Mouse (Mus musculus): ENCODE data around the gene Igfn1. TPM values are rescaled to one million over a fixed set of nuclear protein-coding genes. Genes with fewer than 3 reads are reported as not detected.

Igfn1 gene
- total RNA-seq (2015; ENCODE audit: low replicate concordance) (not detected in 2 replicates), total RNA-seq (2017; ENCODE audit: low replicate concordance) (not detected in 2 replicates)

- ATAC-seq (replicated peaks; ENCODE audit: low FRiP score, poor library complexity, severe bottlenecking): no peak
Measured at GRCm38 (mm10) chr1:136006292-136006748, at the start of gene Igfn1. Igfn1 (minus strand) TSS chr1:136006342.

GRCm38 (mm10) chr1:136055771-136056170 lies 49.6 kb upstream of the Igfn1 start:
- no peak for ATAC-seq (replicated peaks; ENCODE audit: low FRiP score, poor library complexity, severe bottlenecking)

DNA sequence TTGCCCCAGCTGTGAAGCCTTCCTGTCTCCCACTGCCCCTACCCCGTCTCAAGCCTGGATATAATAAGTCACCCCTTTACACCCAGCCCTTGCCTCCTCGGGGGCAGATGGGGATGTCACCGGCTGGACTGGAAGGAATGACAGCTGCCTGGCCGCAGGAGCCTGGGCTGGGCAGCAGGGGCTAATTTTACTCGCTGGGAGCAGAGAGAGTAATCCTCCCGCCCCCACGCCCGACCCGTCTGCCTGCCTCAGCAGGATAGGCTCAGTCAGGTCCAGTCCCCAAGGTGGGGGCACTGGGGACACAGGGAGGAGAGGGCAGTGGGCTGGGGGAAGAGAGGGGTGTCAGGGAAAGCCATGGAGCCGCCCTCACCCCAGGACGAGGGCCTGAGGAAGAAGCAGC lies 46.4 kb upstream of the Igfn1 start, which contains the start of gene Cacna1s:
Gene Cacna1s (plus strand): TSS at position 204 of the 400 bp plus-strand sequence.
- no peak for ATAC-seq (replicated peaks; ENCODE audit: low FRiP score, poor library complexity, severe bottlenecking)

- ATAC-seq (replicated peaks; ENCODE audit: low FRiP score, poor library complexity, severe bottlenecking): no peak
Measured at GRCm38 (mm10) chr1:136051465-136051864, 45.3 kb upstream of the Igfn1 start.

GRCm38 (mm10) chr1:136051013-136051315 lies 44.8 kb upstream of the Igfn1 start:
- no peak for ATAC-seq (replicated peaks; ENCODE audit: low FRiP score, poor library complexity, severe bottlenecking)

GRCm38 (mm10) chr1:136050312-136051012 lies 44.3 kb upstream of the Igfn1 start, which contains the start of gene Ascl5:
Ascl5 (plus strand) TSS chr1:136050804.
- ATAC-seq (replicated peaks; ENCODE audit: low FRiP score, poor library complexity, severe bottlenecking): no peak

GRCm38 (mm10) chr1:136047894-136048293 lies 41.8 kb upstream of the Igfn1 start:
- ATAC-seq (replicated peaks; ENCODE audit: low FRiP score, poor library complexity, severe bottlenecking): no peak

DNA sequence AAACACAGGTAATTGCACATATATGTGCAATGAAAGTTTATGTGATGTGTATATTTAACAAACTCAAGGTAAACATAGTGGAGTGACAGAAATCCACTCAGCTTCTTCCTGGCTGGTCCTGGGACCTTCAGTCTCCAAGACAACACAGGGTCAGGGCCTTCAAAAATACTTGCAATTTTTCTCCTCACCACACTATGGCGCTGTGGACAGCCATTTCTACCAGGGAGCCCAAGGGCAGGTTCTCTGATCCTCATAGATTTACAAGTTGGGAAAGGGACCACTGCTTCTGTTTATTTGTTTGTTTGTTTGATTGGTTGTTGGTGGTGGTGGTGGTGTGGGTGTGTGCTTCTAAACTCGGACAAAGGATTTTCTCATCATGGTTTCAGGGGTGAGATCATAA lies 41.3 kb upstream of the Igfn1 start:
- ATAC-seq (replicated peaks; ENCODE audit: low FRiP score, poor library complexity, severe bottlenecking): 0 out of 2 replicates have a peak, but pooled peaks have one; percentile 45

DNA sequence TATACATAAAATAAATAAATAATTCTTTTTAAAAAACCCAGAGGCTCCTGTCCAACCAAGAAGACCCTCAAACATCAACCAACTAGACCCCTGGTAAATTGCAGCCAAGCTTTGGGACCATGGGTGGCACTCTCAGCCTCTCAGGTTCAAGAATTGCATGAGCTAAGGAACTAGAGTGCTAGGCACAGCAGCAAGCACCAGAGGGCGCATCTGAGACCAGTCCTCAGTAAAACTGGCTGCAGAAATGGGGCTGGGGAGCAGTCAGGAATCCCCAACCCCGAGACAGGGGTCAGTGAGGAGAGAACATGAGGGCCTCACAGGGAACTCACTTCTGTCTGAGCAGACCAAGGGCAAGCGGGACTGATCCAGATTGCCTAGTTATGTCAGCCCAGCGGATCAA lies 39.6 kb upstream of the Igfn1 start:
- peak; percentile 83 for ATAC-seq (replicated peaks; ENCODE audit: low FRiP score, poor library complexity, severe bottlenecking)

GRCm38 (mm10) chr1:136040874-136041273 lies 34.7 kb upstream of the Igfn1 start:
- ATAC-seq (replicated peaks; ENCODE audit: low FRiP score, poor library complexity, severe bottlenecking): no peak

DNA sequence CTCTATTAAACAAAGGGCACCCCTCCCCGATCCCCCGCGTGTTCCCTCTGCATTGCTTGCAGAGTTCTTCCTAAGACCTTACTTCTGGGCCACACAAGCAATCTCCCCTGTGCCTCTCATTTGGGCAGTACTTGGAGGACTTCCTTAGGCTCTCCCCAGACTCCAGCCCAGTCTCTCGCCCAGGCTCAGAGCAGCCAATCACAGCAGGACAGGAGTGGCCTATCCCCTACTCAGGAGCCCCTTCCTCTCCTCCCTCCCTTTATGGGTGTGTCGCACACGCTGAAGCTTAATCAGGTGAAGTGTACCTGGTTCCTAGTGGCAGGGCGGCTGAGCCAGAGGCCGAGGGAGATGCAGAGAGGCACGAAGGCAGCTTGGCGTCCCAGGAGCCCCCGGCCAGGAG lies 34.3 kb upstream of the Igfn1 start:
- ATAC-seq (replicated peaks; ENCODE audit: low FRiP score, poor library complexity, severe bottlenecking): no peak

DNA sequence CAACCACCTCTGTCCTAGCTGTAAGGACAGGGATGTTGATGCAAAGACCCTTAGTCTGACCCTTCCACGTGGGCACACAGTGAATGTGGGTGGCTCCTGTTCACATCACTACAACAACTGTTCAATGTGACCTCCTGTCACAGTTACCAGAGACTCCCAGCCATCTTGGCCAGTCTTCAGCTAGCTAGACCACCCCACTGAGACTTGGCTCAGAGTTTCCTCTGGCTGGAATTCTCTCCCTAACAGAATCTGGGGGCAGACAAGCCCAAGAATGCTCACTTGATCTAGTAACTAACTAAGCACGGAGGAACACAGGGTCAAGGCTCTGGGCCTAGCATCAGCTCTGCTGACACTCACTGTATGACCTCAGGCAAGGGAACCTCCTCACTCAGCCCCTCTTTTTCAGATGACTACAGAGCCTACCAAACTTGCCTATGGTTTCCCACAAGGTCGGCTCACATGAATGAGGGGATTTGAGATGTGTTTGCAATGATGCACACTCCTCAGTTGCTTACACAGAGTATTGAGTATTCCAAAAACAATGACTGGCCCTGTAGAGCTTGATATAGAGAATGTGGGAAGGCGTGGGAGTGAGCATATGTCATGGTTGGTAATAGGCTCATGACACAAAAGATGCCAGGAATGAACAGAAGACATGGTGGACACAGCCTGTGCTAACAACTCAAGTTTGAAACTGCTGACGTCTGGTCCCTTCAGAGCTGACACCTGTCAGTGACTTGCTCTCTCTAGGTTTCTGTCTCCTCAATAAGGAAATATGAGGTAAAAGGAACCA lies 32.8 kb upstream of the Igfn1 start:
- no peak for ATAC-seq (replicated peaks; ENCODE audit: low FRiP score, poor library complexity, severe bottlenecking)

- ATAC-seq (replicated peaks; ENCODE audit: low FRiP score, poor library complexity, severe bottlenecking): no peak
Measured at GRCm38 (mm10) chr1:136032961-136033360, 26.8 kb upstream of the Igfn1 start.

DNA sequence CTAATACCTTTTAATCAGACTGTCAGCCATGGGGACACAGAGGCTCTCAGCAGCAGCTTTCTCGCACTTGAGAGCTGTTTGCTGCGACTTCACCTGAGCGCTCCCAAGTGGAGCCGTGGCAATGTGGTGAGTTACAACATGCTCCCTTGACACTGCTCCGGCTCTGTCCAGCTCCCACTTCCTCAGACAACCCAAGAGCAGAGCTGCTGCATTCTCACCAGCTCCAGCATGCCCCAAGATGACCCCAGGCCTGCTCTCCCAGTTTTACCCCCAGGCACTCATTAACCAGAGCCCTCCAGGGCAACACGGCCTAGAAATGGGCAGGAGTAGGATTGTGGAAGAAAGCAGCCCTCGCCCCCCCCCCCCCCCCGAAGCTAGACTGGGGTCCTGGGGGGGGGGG lies 25.6 kb upstream of the Igfn1 start:
- no peak for ATAC-seq (replicated peaks; ENCODE audit: low FRiP score, poor library complexity, severe bottlenecking)

DNA sequence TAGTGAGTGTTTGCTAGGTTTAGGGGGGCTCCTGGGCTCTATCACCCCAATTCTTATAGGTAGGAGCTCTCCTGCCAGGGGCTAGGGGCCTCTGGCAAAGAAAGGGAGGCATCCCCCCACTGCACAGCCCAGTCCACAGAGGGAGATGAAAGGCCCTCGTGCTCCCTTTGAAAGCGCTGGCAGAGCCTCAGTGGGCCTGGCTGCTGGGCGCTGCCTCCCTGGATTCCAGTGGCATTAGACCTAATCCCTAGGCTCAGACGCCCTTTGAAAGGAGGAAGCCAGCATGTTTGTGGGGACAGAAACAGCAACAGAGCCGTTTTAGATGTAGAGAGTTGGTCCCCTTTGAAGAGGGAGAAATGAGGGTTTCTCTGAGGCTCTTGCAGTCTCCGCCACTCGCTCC lies 24.1 kb upstream of the Igfn1 start:
- ATAC-seq (replicated peaks; ENCODE audit: low FRiP score, poor library complexity, severe bottlenecking): no peak

DNA sequence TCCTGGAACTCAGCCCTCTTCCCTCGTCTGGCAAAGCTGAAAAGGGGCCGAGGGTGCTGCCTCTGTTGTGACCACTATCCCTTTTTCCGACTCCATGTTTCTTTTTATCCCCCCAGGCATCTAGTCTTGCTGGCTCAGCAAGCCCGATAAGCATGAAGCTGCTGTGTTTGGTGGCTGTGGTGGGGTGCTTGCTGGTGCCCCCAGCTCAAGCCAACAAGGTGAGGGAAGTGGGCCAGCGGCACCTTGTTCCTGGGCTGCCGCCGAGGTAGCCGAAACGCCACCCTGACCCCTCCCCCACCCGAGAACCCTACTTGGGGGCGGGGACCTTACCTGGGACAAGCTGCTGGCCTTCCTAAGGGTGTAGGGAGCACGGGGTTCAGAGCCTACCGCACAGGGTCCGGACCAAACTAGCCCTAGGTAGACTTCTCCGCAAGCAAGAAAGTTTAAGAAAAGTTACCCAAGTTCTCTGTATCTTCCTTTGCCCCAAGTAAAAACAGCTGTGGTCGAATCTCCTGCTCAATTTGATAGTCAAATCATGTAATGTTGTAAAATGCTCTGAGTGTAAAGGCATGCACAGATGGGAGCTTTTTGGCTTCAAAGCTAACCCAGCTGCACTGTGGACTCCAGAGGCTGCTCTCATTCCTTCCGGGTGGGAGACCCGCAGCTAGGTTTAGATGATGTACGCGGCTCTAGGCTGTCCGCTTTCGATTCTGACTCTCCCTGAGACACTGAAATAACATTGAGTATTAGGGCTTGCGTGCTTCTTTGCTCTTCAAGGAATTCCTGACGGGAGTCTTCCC lies 12.4 kb upstream of the Igfn1 start:
- ATAC-seq (replicated peaks; ENCODE audit: low FRiP score, poor library complexity, severe bottlenecking): peak; percentile 42

DNA sequence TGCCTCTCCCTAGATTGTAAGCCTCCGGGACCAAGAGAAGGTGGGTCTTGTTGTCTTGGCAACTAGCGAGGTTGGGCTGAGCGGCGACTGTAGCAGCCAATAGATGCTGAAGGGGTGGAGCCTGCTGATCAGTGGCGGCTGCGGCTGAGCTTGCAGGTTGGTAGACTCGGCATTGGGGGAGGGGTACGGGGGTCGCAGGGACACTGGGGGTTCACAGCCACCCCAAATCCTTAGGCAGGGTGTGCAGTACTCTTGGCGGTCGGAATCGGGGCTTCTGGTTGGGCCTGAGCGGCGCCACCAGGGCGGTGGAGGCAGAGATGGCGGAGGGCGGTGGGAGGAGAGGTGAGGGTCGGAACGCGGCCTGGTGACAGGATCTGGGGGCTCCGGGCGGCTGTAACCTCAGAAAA lies 11.8 kb upstream of the Igfn1 start:
- ATAC-seq (replicated peaks; ENCODE audit: low FRiP score, poor library complexity, severe bottlenecking): peak; percentile 89

DNA sequence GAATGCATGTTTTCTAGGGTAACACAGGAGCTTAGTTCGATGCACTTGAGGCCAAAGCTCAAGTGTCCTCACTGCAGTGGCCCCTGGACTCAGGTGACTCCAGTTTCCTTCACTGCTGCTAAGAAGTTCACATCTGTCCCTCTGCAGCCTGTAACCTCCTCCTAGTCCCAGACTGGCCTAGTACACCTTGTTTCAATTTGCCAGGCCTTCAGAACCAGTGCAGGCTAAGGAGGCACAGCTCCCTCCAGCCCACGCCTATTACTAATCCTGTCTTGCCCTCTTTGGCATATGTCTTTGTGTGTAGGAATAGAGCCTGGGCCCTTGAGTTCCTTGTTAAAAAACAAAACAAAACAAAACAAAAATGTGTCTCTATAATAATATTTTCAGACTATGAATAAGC lies 11.2 kb upstream of the Igfn1 start:
- 0 out of 2 replicates have a peak, but pooled peaks have one; percentile 18 for ATAC-seq (replicated peaks; ENCODE audit: low FRiP score, poor library complexity, severe bottlenecking)

DNA sequence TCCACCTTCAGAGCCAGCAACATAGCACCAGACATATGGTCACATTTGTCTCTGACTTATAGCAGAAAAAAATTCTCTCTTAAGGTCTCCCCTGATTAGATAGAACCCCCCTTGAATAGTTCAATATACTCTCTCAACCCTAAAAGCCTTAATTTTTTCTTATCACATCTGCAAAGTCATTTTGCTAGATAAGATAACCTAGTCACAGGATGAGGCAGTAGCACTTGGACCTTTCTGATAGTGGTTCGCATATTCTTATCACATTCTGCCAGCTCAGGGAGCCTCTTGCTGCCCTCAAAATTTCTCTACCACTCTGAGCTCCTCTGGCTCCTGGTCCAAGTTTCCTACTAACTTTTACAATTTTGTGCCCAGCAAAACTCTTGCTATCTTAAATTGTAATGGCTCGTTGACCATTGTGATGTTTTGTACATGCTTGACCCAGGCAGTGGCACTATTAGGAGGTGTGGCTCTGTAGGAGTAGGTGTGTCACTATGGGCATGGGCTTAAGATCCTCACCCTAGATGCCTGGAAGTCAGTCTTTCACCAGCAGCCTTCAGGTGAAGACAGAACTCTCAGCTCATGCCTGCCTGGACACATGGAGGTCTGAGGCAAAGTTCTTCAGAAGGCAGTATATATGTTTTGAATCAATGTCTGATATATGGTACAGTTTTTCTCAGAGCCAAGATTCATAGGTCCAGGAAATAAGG lies 8.8 kb upstream of the Igfn1 start:
- ATAC-seq (replicated peaks; ENCODE audit: low FRiP score, poor library complexity, severe bottlenecking): peak; percentile 77

DNA sequence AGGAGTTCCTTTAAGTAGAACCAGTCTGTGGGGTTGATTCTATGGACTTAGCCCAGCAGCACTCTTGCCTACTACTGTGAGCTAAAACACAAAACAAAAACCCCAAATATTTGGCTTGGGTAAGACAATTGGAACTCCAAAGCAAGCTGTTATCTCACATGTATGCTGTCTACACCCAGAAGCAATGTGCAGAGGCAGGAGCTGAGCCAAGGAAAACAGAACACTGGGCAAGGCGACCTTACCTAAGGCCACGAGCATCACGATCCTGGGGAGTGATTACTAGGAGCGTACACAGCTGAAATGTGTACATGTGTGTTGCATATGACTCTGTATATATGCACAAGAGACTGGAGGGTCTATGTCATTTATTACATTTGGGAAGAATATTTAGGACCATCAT lies 7.4 kb upstream of the Igfn1 start:
- no peak for ATAC-seq (replicated peaks; ENCODE audit: low FRiP score, poor library complexity, severe bottlenecking)
